In the genomic region with DNA sequence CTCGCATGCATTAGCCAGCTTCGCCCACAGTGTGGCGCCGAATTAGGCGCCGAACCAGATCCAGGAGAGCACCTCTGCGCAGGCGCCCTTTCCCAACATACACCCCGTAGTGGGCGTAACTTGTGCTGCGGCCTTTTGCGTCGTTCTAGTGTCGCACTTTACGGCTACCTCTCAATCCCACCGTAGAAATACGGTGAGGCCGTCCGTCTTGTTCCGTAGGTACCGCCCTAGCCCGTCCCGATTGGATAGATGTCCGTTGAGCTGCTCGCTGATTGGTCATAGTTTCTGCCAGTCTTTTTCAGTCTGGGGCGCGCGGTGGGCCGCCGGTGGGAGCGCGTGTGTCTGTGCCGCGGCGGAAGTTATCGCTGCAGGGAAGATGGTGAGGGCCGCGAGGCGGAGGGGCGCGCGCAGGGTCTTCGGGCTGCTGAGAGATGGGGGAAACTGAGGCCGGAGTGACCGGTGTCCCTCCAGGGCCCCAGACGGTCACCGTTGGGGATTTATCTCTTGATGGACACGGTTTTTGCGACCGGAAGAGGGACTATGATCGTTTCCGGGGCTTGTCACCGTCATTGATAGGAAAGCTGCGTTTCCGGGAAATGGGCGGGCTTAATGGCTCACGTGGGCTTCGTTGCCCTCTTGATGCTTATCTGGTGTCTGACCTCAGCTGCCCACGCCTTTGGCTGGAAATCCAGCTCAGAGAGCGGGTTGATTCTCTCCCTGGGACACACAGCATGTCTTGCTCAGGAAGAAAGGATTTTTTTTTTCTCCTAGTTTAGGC, we compare ENCODE assay signal across 8 mouse cellular contexts. TPM values are rescaled to one million over a fixed set of nuclear protein-coding genes. Genes with fewer than 3 reads are reported as not detected.
DNase-seq lines count a peak whose midpoint lies in the region; ATAC-seq lines count a peak whose summit lies in the region.

Gene Lsm4 (plus strand): TSS at position 170 of the 778 bp plus-strand sequence.

- WGBS in hindbrain, embryonic 14.5 days = under 1% methylated on average over 60 of the region's 60 CpGs

- peak; percentile 98 for ATAC-seq in hindbrain, embryonic 14.5 days (ENCODE audit: low FRiP score)

- H3K27ac ChIP-seq in hindbrain, embryonic 14.5 days = peak within 1 kb of the TSS; percentile 98

- H3K9ac ChIP-seq in hindbrain, embryonic 14.5 days = peak within 1 kb of the TSS; percentile 75

- H3K36me3 ChIP-seq in hindbrain, embryonic 14.5 days (replicated peaks; ENCODE audit: control insufficient read depth, insufficient read depth) = peaks cover 6% of the 10 kb centered on the region; the same call in 1 of the 2 replicates

- peak within 1 kb of the TSS; percentile 80 for H3K4me2 ChIP-seq in hindbrain, embryonic 14.5 days (replicated peaks)

- H3K4me1 ChIP-seq in hindbrain, embryonic 14.5 days (replicated peaks; ENCODE audit: control insufficient read depth, insufficient read depth, low read length) = peaks cover 8% of the 10 kb centered on the region

- H3K9me3 ChIP-seq in hindbrain, embryonic 14.5 days (ENCODE audit: control insufficient read depth, low read length) = no peaks in the 10 kb centered on the region

- no peaks in the 10 kb centered on the region for H3K27me3 ChIP-seq in hindbrain, embryonic 14.5 days (ENCODE audit: control insufficient read depth, insufficient read depth, low read length)

- H3K4me3 ChIP-seq in hindbrain, embryonic 14.5 days (replicated peaks; ENCODE audit: low read length) = peak within 1 kb of the TSS; percentile 66

- DNase-seq in R1 (ENCODE audit: low read depth, low spot score) = peak; percentile 100
- DNase-seq in cerebellum, postnatal 25 days = peak; percentile 96 to 100
- peak; percentile 99 for DNase-seq in frontal cortex, postnatal 25 days (ENCODE audit: low spot score in 2 of 2)
- peak; percentile 99 for DNase-seq in hindbrain, embryonic 14.5 days (ENCODE audit: low spot score)
- DNase-seq in layer of hippocampus, postnatal 36 days = peak; percentile 98 to 99
- peak; percentile 98 for DNase-seq in lung, postnatal 36 days
- peak; percentile 100 for DNase-seq in retina, postnatal 1 day
- DNase-seq in urinary bladder, adult 18-20 months (ENCODE audit: low spot score in 2 of 2) = peak; percentile 95 to 98

RNA-seq across cellular contexts. Expression of gene Lsm4, which starts in this region (rescaled TPM):
- 180 and 197 TPM in 2 replicates for polyA plus RNA-seq in hindbrain, embryonic 14.5 days (2014; fragmentation: Nextera tagmentation; extraction: Ambion mirVana)
- 10 to 100 TPM; 60.3 to 68.5 TPM for total RNA-seq in layer of hippocampus, postnatal 36 days (2021)

Comparison
In these comparisons a context has a peak if more than half of its experiments do, and no peak if none do; other contexts are left out.
1. Peak in every context shown above with its lines: DNase-seq, ATAC-seq, H3K4me3 ChIP-seq and H3K27ac ChIP-seq.